Mouse (Mus musculus): Measurements from ENCODE around the gene Scin.
A peak's percentile ranks its signal among the peaks of the same experiment; 100 is the strongest.

The Scin gene

DNA sequence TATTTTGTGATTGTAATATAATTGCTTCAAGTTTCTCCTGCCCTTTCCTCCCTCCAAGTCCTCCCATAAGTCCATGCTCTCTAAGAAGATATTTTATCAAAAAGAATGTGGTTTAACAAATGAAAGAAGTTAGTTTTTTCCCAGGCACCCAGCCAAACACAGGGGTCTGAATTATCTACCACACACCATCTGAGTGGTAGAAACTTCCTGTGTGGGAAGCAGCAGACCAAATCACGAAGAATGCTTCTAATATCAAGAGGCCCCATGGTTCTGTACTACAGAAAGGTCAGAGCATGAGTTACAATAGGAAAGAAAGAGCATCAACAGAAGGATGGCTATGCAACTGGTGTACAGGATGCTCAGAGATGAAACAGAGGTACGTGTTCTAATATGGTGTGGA, 25.9 kb downstream of the Scin start:
- DNase-seq (ENCODE audit: low spot score in 2 of 2), result no peak

DNA sequence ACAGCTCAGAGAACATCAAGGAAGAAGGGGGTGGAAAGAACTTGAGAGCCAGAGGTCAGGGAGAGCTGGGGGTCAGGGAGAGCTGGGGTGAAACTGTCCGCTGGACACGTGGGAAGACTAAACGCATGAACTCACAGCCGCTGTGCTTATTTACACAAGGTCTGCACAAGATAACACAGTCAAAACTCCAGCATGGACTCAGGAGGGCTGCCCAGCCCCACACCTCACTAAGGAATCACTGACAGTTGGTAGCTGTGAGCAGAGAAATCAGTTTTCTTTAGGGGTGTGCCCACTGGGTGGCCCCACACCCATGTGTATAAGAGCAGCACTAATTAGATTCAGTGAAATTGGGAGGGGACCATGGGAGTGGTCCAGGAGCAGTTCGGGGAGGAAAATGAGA, 27.2 kb downstream of the Scin start:
- no peak for DNase-seq (ENCODE audit: low spot score in 2 of 2)

GRCm38 (mm10) chr12:40104750-40105149, 29.3 kb downstream of the Scin start:
- no peak for DNase-seq (ENCODE audit: low spot score in 2 of 2)

DNA sequence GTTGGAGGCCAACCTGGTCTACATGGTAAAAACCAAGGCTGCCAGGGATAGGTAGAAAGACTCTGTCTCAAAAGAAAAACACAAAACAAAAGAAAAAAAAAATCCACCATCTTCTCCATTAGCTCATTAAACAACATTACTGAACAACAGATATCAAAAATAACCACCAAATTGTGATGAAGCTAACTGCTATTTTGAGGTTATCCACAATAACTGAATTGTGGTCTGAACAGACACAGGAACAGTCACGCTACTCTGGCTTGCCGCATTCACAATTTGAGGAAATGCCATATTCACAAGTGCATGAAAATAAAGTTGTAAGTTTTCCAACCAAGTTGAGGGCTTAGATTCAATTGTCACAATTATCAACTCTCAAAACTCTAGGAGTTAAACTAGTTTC, 31.7 kb downstream of the Scin start:
- DNase-seq (ENCODE audit: low spot score in 2 of 2), result no peak

- DNase-seq (ENCODE audit: low spot score in 2 of 2), result no peak
Measured at GRCm38 (mm10) chr12:40099407-40099806, 34.6 kb downstream of the Scin start.

- no peak for DNase-seq (ENCODE audit: low spot score in 2 of 2)
Measured at GRCm38 (mm10) chr12:40097449-40097848, 36.6 kb downstream of the Scin start.

- no peak for DNase-seq (ENCODE audit: low spot score in 2 of 2)
Measured at GRCm38 (mm10) chr12:40097023-40097422, 37.0 kb downstream of the Scin start.

DNA sequence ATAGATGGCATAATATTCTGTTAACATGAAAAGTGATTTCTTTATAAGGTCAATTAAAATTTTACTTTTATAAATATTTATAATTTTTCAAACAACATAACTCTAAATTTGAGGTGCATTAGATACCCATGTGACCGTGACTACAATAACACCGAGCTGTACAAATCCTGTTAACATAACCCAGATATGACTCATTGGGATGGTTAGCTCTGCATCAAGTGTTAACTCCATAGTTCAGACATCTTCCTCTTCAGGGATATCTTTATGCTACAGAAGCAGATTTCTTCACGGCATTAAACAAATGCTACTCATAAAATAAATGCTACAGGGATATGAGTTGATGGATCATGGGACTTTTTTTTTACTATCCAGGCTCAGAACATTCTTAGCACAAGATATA, 37.6 kb downstream of the Scin start:
- DNase-seq (ENCODE audit: low spot score in 2 of 2), result no peak

GRCm38 (mm10) chr12:40090017-40090416, 44.0 kb downstream of the Scin start:
- DNase-seq (ENCODE audit: low spot score in 2 of 2), result no peak

GRCm38 (mm10) chr12:40085731-40086322, 48.2 kb downstream of the Scin start:
- DNase-seq (ENCODE audit: low spot score in 2 of 2), result peak in 1 of 2 experiments; percentile 10

GRCm38 (mm10) chr12:40082453-40083238, 51.4 kb downstream of the Scin start:
- no peak for DNase-seq (ENCODE audit: low spot score in 2 of 2)

DNA sequence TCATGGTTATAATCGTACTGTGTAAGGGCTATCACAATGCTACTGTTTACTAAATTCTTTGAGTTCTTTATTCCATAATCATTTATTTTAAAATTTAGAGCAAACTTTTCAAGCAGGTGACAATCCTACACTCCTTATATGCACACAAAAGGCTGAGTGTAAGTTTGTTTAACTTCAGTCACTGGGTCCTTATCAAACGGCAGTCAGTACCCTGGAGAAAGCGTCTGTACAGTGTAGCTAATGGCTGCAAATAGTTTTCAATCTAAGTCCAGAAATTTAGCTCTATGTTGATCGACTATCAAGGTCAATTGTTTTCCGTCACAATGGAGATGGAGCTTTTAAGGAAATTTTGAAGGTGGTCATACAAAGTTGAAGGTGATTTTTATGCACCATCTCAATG, 52.0 kb downstream of the Scin start:
- DNase-seq (ENCODE audit: low spot score in 2 of 2), result no peak

DNA sequence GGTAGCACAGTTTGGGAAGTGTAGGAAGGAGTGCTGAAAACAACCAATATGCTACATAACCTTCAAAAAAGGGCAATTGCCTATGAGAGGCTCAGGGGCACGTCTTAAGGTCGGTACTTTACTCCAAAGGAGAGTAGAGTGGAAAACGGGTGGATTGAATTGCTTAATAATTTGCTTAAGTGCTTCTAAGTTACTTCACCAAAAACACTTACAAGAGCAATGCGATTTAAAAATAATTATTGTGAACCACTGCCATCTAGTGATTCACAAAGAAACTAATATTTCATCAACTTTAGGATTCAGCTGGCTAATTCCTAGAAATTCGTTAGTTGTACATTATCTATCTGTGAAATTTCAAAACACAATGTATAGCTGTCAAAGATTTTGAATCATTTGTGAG, 60.4 kb downstream of the Scin start:
- no peak for DNase-seq (ENCODE audit: low spot score in 2 of 2)

DNA sequence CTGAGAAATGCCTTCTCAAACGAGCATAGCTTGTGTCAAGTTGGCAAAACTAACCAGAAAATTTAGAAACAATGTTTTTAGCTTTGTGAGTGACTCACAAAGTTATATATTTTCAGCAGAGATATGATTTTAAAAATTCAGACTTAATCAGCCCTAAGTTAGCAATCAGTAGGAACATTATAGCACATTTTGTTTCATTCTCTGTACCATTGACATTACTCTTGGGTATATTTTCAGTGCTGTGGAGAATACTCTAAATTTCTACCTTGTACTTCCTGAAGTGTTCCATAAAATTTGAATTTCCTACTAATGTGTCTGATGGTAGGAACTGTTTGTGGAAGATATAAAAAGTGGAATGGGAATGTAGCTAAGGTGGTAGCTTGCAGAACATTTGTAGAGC, 87.0 kb downstream of the Scin start:
- DNase-seq (ENCODE audit: low spot score in 2 of 2), result no peak

DNA sequence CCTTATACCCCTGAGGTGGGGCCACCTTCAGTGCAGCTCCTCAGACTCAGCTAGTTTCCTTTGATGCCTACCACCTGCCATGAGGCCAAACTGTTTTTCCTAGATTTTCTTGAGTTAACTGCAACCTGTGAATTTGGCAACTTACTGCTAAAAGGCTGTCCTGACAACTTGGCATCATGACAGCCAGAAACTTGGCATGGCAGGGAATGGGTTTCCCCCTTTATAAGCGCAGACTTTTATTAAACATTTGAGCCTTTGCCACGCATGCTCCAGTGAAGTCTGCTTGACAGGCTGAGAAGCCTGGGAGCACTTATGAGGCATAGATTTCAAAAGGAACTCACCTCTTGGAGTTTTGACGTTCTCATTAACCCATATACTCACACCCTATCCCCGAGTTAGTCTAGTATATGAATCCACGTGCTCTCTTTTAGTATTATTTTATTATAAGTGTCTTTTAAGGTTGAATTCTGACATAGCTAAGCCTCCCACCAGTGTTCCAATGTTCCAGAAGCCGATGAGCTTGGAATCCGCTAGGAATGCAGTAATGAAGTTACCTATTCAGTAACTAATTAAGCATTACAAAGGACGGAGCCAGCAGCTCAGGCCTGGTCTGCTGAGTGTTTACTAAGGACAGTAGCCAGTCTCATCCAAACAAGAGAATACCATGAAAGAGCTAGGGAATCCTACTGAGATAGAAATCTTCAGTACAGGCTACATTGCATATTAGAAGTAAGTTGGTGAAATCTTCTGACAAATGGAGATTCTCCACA, 90.0 kb downstream of the Scin start:
- no peak for DNase-seq (ENCODE audit: low spot score in 2 of 2)

GRCm38 (mm10) chr12:40040067-40040466, 94.0 kb downstream of the Scin start:
- peak in 1 of 2 experiments; percentile 11 for DNase-seq (ENCODE audit: low spot score in 2 of 2)

- DNase-seq (ENCODE audit: low spot score in 2 of 2), result peak; percentile 50 to 88
Measured at GRCm38 (mm10) chr12:40037876-40038463, 96.1 kb downstream of the Scin start, which contains the start of gene Arl4a. Gene Arl4a (minus strand): TSS chr12:40038025.

GRCm38 (mm10) chr12:40037226-40037813, 96.7 kb downstream of the Scin start:
- DNase-seq (ENCODE audit: low spot score in 2 of 2), result peak; percentile 96 to 99

DNA sequence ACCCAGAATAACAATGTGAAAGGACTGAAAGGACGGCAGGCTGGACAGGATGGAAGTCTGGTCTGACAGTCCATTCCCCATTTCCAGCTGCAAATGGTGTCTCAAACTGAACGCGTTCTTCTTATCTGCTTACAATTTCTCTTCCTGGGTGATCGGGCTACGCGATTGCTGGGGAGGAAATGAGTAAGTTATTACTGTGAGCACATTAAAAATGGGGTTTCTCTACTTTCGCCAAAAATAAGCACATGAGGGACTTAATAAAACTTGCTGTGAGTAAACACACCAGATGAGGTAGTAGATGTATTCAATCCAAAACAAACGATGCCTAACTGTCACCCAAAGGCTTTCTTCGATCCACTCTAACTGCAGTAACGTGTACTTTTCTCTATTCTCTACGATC, 97.4 kb downstream of the Scin start:
- DNase-seq (ENCODE audit: low spot score in 2 of 2), result no peak

DNA sequence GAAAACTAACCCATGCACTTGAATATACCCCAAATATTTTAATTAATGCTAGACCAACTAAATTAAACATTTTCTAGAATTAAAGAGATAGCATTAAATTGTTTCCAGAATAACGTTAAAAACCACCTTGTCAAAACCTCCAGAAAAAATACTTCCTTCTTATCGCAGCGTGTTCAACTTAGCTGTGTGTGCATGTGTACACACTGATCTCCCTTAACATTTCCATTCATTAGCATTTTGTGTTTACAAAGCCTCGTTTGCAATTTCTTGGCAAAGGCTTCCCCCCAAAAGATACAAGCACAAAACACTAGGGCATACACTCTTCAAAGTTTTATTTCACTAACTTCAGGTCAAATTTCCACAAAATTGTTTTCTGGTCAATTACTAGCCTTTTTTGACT, 98.5 kb downstream of the Scin start:
- no peak for DNase-seq (ENCODE audit: low spot score in 2 of 2)

DNA sequence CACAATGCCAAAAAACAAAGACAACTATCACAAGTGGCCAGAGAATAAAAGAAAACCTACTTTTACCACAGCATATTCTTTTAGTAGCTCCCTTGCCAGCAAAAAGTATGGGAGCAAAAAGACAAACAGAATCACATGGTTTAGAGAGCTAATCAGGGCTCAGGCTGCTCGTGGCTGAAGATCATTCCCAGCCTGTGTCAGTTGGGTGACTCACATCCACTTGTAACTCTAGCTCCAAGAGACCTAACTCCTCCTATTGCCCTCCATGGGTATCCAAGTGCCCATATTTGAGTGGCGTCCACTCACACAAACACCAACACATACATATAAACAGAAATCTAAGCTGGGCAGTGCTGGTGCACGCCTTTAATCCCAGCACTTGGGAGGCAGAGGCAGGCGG, 104.8 kb downstream of the Scin start:
- DNase-seq (ENCODE audit: low spot score in 2 of 2), result no peak

DNA sequence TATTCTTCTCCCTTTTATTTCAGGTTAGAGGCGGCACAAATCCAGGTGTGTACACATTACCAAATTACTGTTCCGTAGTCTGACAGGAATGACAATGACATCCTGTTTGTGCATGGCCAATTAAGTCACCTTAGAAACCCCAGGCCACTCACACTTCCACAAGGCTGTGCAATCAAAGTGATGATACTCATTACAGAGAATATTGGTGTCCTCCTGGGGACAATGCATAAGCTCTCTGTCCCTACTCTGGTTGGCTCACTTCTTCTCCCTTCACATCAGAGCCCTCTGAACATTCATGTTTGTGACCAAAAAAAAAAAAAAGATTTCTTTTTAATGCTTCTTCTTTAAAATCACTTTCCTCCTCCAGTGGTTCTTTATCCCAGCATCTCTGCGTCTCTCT, 106.2 kb downstream of the Scin start:
- DNase-seq (ENCODE audit: low spot score in 2 of 2), result no peak

All from cerebellum, postnatal 4 days (tissue).